Mouse (Mus musculus) spleen, adult 18-20 months (tissue): ENCODE results near the gene Klhl2.

Experiments used
- DNase-seq, 2 experiments: peaks; one replicate each; pipeline ENCODE4 v3.0.0; 2022; ENCODE audit warnings: mixed read lengths in 2 of 2

Gene Klhl2

DNA sequence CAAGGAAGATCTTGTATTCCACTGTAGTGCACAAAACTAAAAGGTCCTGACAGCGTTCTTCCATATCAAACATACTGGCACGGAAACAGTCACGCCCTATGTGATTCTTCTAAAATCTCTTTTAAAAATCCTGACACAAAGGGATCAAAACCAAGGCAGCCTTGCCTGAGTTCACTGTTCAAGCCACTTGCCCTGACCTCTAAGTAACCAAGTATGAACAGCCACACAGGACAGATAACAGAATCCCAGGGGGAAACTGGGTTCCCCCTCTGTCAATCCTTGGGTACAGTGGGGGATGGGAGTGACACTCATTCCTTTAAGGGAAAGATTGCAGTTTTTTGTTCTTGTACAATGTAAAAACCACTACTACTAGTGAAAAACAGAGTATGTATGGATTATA lies 19.9 kb downstream of the Klhl2 start:
- DNase-seq: no peak

DNA sequence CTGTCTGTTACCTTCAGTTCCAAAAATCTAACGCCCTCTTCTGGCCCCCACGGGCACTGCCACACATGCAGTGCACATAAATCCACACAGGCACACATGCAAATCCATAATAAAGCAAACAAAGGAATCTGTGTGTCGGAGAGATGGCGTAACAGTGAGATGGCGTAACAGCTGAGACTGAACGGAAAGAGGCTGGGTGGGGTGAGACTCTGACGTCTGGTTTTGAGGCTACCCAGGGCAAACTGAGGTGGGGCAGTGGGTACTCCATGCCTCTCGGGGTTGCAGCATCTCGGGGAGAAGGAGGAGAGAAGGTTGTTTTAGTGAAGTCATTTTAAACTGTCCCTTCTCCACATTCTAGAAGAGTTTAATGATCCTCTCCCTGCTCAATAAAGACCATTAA lies 20.4 kb downstream of the Klhl2 start:
- no peak for DNase-seq

DNA sequence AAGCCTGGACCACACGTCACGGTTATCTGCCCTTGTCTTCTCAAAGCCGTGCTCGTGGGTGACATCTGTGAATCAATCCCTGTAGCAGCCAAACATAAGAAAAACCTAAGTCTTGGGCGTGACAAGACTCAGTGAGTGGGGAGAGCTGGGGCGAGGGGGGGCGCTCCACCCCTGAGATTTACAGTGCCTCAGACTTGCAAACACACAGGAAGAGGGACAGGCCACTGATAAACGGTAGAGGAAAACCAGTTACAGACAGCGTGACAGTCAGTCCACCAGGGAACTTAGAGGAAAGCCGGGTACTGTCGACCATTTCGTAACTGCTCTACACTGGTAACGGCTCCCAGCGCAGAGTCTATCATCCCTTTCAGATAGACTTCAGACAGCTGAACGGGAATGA lies 21.4 kb downstream of the Klhl2 start:
- DNase-seq: no peak

DNA sequence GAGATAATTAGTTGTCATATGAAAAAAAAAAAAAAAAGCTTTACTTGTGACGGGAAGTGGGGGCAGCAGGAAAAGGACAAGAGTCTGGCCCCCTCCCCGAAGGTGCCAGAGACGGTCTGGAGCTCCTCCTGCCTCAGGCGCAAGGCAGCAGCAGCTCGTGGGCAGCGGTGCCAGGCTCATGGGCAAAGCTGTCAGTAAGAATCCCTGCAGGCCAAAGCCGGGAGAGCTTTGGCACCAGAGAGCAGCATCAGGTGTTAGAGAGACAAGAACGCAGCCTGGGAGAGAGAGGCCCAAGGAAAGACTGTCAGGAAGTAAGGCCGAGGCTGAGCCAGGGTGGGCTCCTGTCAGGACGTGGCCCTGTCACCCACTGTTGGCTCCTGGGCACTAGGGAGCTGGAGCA lies 22.5 kb downstream of the Klhl2 start:
- DNase-seq: no peak

DNA sequence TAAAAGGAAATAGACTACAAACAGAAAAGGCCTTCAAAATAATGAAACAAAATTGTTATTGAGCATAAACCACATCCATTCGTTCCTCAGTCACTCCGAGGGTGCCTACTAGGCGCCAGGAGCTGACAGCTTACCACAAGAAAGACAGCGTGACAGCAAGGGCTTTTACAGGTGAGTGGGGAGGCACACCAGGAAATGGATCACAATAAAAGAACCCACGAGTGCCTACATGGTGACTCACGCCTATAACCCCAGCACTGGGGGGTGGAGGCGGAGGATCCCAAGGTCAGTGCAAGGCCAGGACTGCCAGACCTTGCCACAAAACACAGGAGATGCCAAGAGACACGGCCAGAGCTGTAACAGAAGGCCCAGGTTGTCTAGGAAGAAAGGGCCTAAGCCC lies 23.4 kb downstream of the Klhl2 start:
- DNase-seq: no peak

DNA sequence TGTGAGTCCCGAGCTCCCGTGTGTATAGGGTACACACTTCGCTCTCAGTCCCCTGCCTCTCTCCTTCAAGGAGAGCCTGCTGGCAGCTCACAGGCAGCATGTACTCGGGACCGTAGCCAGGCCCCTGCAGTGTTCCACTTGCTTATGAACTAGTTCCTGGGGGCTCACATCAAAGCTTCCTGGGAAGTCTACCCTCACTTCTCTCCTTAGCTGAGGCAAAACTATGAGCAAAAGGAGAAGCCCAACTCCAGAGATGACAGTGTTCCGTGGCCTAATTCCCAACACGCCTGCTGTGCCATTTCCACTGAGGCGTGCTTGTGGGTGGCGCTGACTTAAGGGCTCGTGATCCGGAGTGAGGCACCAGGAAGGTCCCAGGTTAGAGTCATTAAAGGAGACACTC lies 25.9 kb downstream of the Klhl2 start:
- no peak for DNase-seq

DNA sequence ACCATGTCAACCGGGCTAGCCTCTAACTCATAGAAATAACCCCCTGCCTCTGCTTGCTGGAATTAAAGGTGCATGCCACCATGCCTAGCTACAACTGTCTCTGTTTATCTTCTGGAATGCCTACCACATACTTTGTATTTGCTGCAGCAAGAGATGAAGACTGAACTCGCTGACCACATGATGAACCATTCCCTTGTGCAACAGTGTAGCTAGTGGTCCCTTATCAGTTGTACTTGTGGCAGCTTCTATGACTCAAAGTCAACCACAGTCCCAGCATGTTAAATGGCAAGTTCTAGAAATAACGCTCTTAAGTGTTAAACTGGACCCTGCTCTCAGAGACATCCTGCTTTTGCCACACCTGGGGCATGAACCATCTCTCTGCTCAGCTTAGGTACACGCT lies 28.9 kb downstream of the Klhl2 start:
- DNase-seq: no peak

DNA sequence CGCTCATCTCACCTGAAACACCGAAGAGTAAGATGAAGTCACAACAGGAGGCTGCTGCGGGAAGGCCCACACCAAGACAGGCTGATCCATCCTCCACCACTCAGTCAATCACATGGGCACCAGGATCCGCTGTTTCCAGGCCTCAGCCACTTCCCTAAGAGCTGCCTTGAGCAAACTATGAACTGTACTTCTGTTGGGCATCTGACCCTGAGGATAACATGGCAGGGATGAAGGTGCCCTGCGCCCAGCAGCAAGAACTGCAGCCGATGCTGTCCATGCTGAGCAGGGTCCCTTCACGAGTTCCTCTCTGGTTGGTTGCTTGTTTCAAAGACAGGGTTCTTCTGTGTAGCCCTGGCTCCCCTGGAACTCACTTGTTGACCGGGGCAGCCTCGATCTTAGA lies 38.0 kb downstream of the Klhl2 start:
- no peak for DNase-seq

DNA sequence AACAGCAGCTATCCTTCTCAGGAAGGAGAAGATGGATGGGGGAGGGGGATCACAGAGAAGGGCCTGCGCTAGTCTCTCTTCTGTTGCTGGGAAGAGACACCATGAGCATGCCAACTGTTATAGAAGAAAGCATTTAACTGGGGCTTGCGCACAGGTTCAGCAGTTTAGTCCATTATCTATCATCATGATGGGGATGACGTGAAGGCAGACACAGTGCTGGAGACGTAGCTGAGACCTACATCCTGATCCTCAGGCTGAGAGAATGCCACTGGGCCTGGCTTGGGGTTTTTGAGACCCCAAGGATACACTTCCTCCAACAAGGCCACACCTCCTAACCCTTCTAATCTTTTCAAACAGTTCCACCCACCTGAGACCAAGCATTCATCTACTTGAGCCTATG lies 38.7 kb downstream of the Klhl2 start:
- DNase-seq: no peak

DNA sequence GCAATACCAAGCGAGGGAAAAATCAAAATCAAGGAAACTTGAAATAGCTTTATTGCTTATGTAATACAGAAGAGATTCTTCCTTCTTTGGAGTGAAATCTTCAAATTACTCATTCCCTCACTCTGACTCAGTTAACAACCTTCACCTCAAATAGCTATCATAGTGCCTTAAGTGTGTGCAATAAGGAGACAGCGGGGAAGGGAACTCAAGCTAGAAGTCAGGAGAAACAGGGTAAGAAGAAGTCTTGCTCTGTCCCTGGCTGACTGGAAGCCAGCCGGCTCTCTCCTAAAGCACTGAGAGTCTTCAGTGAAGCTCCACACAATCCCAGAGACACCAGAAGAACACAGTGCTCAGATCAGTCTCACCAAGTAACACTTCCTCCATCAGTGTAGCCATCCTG lies 43.3 kb downstream of the Klhl2 start:
- DNase-seq: no peak

DNA sequence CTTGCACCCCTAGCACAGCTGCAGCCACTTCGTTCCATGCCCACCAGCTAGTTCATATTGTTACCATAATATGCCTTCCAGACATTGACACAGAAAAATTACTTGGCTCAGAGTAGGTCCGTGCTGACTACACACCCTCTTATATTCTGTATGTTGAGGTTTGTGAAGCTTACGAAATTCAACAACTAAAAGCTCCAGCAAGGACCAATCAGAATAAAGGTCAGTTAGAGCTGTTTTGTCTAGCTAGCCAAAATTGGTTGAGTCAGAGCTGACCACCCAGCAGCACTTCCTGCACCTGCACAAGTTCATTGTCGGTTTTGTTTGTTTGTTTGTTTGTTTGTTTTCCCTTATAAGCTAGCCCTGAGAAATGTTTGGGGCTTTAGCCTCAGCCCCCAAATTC lies 44.8 kb downstream of the Klhl2 start:
- DNase-seq: no peak

DNA sequence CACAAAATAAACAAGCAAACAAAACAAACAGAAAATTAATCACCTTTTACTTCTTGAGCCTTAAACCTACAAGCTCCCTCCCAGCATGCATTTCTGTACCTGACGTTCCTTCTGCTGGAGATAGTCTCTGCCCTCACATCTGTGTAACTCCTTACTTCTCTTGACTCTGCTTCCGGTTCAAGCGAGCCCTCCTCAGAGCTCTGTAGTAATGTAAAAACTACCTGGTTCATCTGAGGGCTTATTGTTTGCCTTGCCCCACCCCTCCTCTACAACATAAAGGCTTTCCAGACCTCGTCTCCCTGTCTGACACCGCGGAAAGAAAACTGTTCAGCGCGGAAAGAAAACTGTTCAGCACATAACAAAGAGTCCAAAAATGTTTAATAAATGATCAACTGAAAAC lies 50.5 kb downstream of the Klhl2 start:
- no peak for DNase-seq

DNA sequence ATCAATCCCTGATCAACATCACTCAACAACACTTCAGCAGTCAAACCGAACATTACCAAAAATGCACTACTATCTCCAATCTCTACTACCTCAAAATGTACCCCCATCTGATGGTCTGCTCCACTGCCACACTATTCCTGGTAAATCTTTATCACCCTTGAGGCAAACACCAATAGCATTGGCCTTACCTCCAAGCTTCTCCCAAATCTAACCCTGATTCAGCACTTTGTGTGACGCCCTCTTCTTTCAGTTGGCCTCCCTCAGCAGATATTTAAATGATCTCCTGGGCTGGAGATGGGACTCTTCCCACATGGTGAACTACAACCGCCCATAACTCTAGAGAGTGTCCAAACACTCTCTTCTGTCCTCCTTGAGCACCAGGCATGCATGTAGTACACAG lies 51.3 kb downstream of the Klhl2 start:
- DNase-seq: no peak

DNA sequence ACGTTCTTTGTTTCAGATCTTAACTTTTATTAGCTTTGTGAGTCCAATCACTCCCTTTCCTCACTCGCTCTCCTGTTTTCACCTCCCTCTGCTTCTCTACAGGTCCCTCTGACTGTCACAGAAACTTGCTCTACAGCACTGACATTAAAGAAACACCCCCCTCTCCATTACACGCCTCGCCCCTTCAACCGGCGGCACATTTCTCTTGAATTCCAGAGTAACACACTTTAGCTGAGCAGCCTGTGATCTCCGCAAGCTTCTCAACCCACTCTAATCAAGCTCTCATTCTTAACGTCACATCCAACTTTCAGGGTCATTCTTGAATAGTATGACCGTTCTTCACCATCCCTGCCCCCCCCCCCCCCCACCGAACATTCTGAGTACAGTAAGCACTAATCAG lies 52.1 kb downstream of the Klhl2 start:
- no peak for DNase-seq

DNA sequence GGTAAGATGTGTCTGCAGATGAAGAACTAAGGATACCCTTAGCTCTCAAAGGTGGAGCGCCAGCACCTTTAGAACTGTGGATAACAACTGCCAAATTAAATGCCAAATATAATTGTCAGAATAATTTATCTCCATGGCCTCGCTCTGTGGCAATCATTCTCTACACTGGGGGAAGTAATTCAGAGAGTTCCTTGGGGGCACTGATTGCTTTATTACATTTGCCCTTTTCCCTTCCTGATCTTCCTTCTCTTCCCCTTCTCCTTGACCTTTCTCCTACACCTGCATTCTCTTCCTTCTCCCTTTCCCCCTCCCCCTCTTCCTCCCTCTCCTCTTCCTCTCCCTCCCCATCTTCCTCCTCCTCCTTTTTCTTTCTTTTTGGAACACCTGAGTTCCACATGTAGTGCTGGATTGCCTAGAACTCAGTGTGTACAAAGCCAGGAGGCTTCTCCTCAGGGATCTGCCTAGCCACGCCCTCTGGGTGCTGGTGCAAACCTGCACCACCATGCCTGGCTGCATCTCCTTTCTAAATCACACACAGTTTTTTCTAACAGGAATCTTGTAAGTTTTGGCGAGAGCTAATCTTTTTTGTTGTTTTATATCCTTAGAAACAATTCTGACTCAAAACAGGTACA lies 58.5 kb downstream of the Klhl2 start:
- DNase-seq: no peak

DNA sequence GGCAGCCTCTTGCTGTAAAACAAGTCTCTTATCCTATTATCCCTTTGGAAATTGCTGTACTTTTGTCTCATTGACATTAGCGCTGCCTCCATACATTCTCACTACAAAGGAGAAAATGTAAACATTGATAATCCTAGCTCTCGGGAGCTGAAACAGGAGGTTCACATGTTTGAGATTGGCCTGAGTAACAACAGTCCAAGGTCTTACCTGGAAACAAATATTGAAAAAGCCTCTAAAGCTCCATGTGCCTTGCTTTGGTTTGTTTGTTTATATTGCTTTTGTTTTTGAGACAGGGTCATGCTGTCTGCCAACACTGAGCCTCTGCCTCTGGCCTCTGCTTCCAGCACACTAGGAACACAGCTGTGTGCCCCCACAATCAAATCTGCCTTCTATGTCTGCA lies 59.4 kb downstream of the Klhl2 start:
- DNase-seq: no peak

DNA sequence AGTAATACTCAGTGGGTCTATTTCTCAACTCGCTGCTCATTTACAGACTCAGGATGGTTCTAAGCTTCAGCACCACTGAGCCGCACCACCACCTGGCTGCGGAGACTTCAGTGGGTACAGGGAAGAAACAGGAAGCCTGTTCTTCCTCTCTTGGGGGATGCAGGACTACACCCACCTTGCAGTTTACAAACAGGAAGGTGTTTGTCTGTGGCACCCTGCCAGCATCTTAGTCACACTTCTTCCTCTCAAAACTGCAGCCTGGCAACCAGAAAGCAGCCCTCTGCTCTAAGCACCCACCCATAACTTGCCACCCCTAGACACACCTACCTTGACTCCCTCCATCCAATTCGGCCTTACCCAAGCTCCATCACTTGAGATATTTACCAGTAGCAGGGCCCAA lies 61.1 kb downstream of the Klhl2 start:
- peak; percentile 46 to 59 for DNase-seq

DNA sequence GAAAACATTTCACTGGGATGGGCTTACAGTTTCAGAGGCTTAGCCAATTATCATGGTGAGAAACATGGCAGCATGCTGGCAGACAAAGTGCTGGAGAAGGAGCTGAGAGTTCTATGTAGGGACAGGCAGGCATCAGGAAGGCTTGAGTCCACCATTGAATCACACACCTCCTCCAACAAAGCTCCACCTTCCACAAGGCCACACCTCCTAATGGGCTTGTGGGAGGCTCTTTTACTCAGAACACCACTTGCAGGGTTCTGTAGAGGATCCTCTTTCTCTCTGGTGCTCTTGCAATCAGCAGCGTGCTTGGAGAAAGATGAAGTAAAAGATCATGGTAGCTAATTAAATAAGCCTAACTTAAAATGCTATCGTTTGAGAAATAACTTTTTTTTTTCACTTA lies 63.0 kb downstream of the Klhl2 start:
- DNase-seq: no peak

DNA sequence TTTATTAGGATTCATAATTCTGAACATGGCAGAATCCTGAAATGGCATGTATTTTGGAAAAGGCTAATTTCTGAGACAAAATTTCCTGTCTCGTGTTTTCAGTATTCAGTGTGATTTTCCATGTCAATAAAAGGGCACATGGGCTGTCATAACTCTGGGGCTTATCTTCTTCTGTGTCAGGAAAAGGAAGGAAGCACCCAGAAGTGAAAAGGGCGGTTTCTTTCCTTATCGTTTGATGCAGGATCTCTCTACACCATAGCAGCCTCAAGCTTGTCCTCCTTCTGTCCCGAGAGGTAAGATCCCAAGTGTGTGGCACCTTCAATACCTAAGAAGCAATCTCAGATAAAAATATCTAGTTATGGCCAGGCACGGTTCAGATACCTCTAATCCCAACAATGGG lies 65.6 kb downstream of the Klhl2 start:
- no peak for DNase-seq

DNA sequence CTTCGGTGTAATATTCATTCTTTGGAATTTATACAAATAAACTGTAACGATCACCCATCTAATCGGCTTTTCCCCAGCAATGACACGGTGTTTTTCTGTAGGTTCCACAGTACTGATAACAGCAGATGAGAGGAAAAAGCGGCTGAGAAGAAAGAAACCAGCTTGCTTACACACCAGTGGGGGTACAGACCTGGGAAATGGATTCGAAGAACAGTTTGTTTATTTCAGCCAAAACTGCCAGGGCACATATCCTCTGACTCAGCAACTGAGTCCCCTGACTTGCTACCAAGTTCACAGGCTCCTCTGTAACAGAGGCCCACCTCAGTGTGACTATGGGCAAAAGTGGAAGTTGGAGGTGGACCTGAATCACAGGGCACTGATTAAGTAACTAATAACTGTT lies 67.9 kb downstream of the Klhl2 start:
- no peak for DNase-seq

DNA sequence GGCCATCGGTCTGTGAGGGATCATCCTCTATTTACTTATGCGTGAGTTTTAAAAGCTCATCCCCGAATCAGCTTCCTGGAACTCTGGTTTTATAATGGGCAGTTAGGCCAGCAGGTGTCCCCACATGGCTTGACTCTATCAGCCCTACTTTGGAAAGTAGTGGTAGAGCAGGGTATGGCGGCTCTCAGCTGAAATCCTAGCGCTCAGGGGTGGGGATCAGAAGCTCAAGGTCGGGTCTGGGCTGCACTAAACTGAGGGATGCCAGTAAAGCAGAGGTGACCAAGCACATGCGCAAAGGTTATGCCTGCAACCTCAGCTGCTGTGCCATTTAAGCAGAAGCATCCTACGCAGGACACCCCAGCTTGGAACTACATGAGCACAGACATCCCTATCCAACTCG lies 71.9 kb downstream of the Klhl2 start:
- DNase-seq: no peak

DNA sequence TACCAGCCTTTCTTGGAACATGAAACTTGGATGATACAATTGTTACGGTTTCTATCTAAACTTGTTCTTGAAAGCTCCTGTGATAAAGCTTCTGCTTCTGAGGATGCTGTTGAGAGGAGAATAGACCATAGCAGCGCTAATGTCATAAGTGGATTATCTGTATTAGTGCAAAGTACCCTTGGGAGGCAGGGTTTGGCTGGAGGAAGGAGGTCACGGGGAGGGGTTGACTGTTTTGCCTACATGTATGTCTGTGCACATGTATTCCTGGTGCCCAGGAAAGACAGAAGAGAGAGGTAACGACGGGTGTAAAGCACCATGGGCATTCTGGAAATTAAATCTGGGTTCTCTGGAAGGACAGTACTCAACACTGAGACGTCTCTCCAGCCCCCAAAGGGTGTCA lies 75.7 kb downstream of the Klhl2 start:
- no peak for DNase-seq

DNA sequence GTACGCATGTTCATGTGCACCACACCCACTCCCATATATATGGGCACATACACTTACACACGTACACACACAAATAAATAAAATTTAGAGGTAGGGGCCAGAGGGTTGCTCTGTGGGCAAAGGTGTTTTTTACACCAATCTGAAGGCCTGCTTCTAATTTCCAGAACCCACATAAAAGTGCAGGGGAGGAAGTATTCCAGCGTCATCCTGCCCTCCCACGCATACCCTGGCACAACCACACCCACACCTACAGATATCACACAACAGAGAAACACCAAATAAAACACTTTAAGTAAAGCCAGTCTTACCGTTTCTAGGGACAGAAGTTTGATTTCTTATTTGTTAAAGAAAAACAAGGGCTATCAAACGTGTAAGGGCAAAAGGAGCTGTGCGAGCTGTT lies 79.0 kb downstream of the Klhl2 start:
- no peak for DNase-seq

DNA sequence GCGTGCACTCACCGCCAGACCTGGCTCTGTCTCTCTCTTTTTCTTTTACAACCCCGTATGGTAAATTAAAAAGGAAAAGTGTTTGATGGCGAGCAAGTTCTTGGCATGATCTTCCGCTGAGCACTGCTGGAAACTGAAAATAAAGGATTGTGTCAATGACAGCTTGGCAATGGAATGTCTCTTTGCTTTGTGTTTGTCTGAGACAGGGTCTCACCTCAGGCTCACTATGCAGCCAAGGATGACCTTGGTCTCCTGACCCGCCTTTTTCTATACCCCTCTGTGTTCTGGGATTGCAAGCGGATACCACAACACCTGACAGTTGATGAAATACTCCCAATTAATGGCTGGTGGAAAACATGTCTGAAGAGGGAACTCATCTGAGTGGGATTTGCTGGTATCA lies 80.2 kb downstream of the Klhl2 start:
- no peak for DNase-seq

DNA sequence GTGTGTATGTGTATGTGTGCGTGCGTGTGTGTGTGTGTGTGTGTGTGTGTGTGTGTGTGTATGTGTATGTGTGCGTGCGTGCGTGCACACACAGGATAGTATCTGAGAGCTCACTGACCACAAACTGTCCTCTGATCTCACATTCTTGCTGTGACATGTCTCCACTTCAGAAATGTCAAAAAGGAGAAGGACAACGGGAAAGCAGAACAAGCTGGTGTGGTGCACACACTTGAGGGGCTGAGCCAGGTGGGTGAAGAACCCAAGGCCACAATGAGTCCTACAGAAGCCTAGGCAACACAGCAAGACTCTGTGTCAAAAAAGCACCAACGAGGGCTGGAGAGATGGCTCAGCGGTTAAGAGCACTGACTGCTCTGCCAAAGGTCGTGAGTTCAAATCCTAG lies 81.2 kb downstream of the Klhl2 start:
- no peak for DNase-seq

DNA sequence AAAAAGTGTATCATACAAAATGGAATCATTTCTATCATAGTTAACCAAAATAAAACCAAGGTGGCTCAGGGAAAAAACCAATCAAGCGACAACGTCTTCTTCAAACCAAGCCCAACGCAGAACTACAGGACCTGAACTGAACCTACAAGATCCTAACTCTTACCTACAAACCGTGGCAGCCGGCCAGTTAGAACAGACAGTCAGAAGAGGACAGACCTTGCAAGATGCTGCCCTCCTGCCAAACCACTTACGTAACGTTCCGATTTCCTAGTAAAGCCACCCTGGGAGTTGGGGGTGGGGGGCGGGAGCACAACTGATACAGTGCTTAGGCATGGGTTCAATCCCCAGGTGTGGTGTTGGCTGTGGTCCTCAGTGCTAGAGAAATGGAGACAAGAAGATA lies 82.8 kb downstream of the Klhl2 start:
- DNase-seq: no peak
